Mouse (Mus musculus) midbrain, embryonic 11.5 days (tissue): ENCODE measurements around the gene S100a2. TPM values are rescaled to one million over a fixed set of nuclear protein-coding genes. Genes with fewer than 3 reads are reported as not detected.

Experiments used
- ATAC-seq: fragments of 200-750 bp; cut with Nextera tagmentation; 2 replicates; pipeline ENCODE4 v1.8.0; 2017; ENCODE audit warnings: moderate TSS enrichment, moderate library complexity; ENCODE audit not compliant: low FRiP score
- DNase-seq: peaks from one replicate; pipeline ENCODE4 v3.0.0; 2015; ENCODE audit warnings: low spot score; ENCODE audit errors: missing footprints
- H3K27ac ChIP-seq: fragments of 300-500 bp; sonication (generic); 2 replicates; pipeline ENCODE4 v1.5.1; 2014; ENCODE audit warnings: low read depth, low read length
- H3K27me3 ChIP-seq: fragments of 300-500 bp; sonication (generic); 2 replicates; pipeline ENCODE4 v1.6.1; 2014; ENCODE audit warnings: mild to moderate bottlenecking, low read length, moderate library complexity, mixed read lengths; ENCODE audit not compliant: control insufficient read depth, insufficient read depth
- H3K36me3 ChIP-seq: fragments of 300-500 bp; sonication (generic); 2 replicates; pipeline ENCODE4 v1.6.1; 2014; ENCODE audit warnings: mild to moderate bottlenecking, low read length, moderate library complexity, mixed read lengths; ENCODE audit not compliant: control insufficient read depth, insufficient read depth
- H3K4me1 ChIP-seq: fragments of 300-500 bp; sonication (generic); 2 replicates; pipeline ENCODE4 v1.6.1; 2014; ENCODE audit warnings: low read length; ENCODE audit not compliant: control insufficient read depth, insufficient read depth
- H3K4me2 ChIP-seq: fragments of 300-500 bp; sonication (generic); 2 replicates; pipeline ENCODE4 v1.6.1; 2014; ENCODE audit warnings: mild to moderate bottlenecking, moderate library complexity
- H3K4me3 ChIP-seq: fragments of 300-500 bp; sonication (generic); 2 replicates; pipeline ENCODE4 v1.5.1; 2014; ENCODE audit warnings: low read depth, low read length
- H3K9ac ChIP-seq: fragments of 300-500 bp; sonication (generic); 2 replicates; pipeline ENCODE4 v1.6.1; 2014; ENCODE audit warnings: low read length
- H3K9me3 ChIP-seq: fragments of 300-500 bp; sonication (generic); 2 replicates; pipeline ENCODE4 v1.6.1; 2016; ENCODE audit warnings: low read length; ENCODE audit not compliant: control insufficient read depth
- WGBS: fragments of 180-500 bp; shearing (Covaris S2); extraction: QIAGEN DNeasy Blood & Tissue Kit; methylation state at CpG from one replicate; pipeline ENCODE4 v1.1.7; 2014; 5-methylcytosine and 5-hydroxymethylcytosine counted together
- polyA plus RNA-seq: library from polyadenylated mRNA; unstranded; fragments of >200 nt; fragmentation: Nextera tagmentation; extraction: Ambion mirVana; gene quantifications from 2 replicates; pipeline ENCODE4 v1.2.1, GENCODE M21; 2014

S100a2 gene
- polyA plus RNA-seq, 1 experiment from 2014 or later = not detected

GRCm38 (mm10) chr3:90609102-90609501 lies 19.1 kb downstream of the S100a2 start:
- H3K4me1 ChIP-seq = peaks cover 4% of the 10 kb centered on the region; the same call in 1 of the 2 replicates
- ATAC-seq (no peak), DNase-seq (peak; percentile 8)
- no peak overlapping the region for H3K27ac ChIP-seq
- no peaks in the 10 kb centered on the region for H3K9me3 ChIP-seq
- H3K4me3 ChIP-seq = no peak overlapping the region
- no peaks in the 10 kb centered on the region for H3K36me3 ChIP-seq
- H3K4me2 ChIP-seq = no peak overlapping the region
- H3K27me3 ChIP-seq = 0 out of 2 replicates have a peak, but pooled peaks cover 2% of the 10 kb centered on the region
- no peak overlapping the region for H3K9ac ChIP-seq

GRCm38 (mm10) chr3:90611494-90611893 lies 21.4 kb downstream of the S100a2 start:
- 88% methylated on average over 3 of the region's 3 CpGs for WGBS

GRCm38 (mm10) chr3:90612061-90612460 lies 22.0 kb downstream of the S100a2 start:
- DNase-seq (peak; percentile 69), ATAC-seq (no peak)
- H3K4me1 ChIP-seq = peaks cover 4% of the 10 kb centered on the region; the same call in 1 of the 2 replicates
- WGBS = 53% methylated on average over 4 of the region's 4 CpGs
- H3K27ac ChIP-seq = no peak overlapping the region
- 0 out of 2 replicates have a peak, but pooled peaks cover 2% of the 10 kb centered on the region for H3K27me3 ChIP-seq
- no peak overlapping the region for H3K9ac ChIP-seq
- H3K4me3 ChIP-seq = no peak overlapping the region
- H3K9me3 ChIP-seq = no peaks in the 10 kb centered on the region
- no peaks in the 10 kb centered on the region for H3K36me3 ChIP-seq
- H3K4me2 ChIP-seq = no peak overlapping the region

More at GRCm38 (mm10) chr3:90611494-90611893, 21.4 kb downstream of the S100a2 start:
- Histone ChIP-seq H3K4me3 (no peak overlapping the region), H3K27me3 (0 out of 2 replicates have a peak, but pooled peaks cover 2% of the 10 kb centered on the region), H3K27ac (no peak overlapping the region), H3K9ac (no peak overlapping the region), H3K9me3 (no peaks in the 10 kb centered on the region), H3K4me2 (no peak overlapping the region), H3K4me1 (peaks cover 4% of the 10 kb centered on the region; the same call in 1 of the 2 replicates), H3K36me3 (no peaks in the 10 kb centered on the region)
- DNase-seq (peak; percentile 56), ATAC-seq (no peak)

GRCm38 (mm10) chr3:90612728-90613291 lies 22.8 kb downstream of the S100a2 start, which contains the start of gene S100a6:
Gene S100a6, plus strand, starts transcription at chr3:90612882.
- peak; percentile 84 for ATAC-seq
- peak within 1 kb of the TSS; percentile 56 for H3K9ac ChIP-seq
- under 1% methylated on average over 23 of the region's 23 CpGs for WGBS

GRCm38 (mm10) chr3:90613461-90614147 lies 23.6 kb downstream of the S100a2 start:
- Histone ChIP-seq H3K36me3 (no peaks in the 10 kb centered on the region), H3K4me3 (no peak overlapping the region), H3K9ac (no peak overlapping the region), H3K27ac (no peak overlapping the region), H3K4me1 (peaks cover 4% of the 10 kb centered on the region; the same call in 1 of the 2 replicates), H3K9me3 (no peaks in the 10 kb centered on the region), H3K27me3 (0 out of 2 replicates have a peak, but pooled peaks cover 2% of the 10 kb centered on the region), H3K4me2 (peak overlapping the region; percentile 68)
- ATAC-seq (no peak), DNase-seq (peak; percentile 81)
- WGBS = 72% methylated on average over 7 of the region's 7 CpGs

More at GRCm38 (mm10) chr3:90612728-90613291, 22.8 kb downstream of the S100a2 start, which contains the start of gene S100a6:
- H3K36me3 ChIP-seq = no peaks in the 10 kb centered on the region
- peak within 1 kb of the TSS; percentile 68 for H3K4me2 ChIP-seq
- H3K4me3 ChIP-seq = peak within 1 kb of the TSS; percentile 20
- H3K27me3 ChIP-seq = 0 out of 2 replicates have a peak, but pooled peaks cover 2% of the 10 kb centered on the region
- H3K27ac ChIP-seq = no peak within 1 kb of the TSS
- H3K4me1 ChIP-seq = peaks cover 4% of the 10 kb centered on the region; the same call in 1 of the 2 replicates
- H3K9me3 ChIP-seq = no peaks in the 10 kb centered on the region
- DNase-seq = peak; percentile 92

GRCm38 (mm10) chr3:90614148-90614530 lies 24.1 kb downstream of the S100a2 start:
- whole genome bisulfite sequencing = 88% methylated on average over 6 of the region's 6 CpGs
- Histone ChIP-seq H3K4me2 (no peak overlapping the region), H3K4me3 (no peak overlapping the region), H3K4me1 (peaks cover 4% of the 10 kb centered on the region; the same call in 1 of the 2 replicates), H3K27me3 (0 out of 2 replicates have a peak, but pooled peaks cover 2% of the 10 kb centered on the region), H3K36me3 (no peaks in the 10 kb centered on the region), H3K9ac (no peak overlapping the region), H3K9me3 (no peaks in the 10 kb centered on the region), H3K27ac (no peak overlapping the region)
- ATAC-seq (no peak), DNase-seq (peak; percentile 65)

- H3K4me1 ChIP-seq = peaks cover 4% of the 10 kb centered on the region; the same call in 1 of the 2 replicates
- DNase-seq (peak; percentile 70), ATAC-seq (no peak)
- no peaks in the 10 kb centered on the region for H3K9me3 ChIP-seq
- WGBS = 85% methylated on average over 11 of the region's 11 CpGs
- no peak overlapping the region for H3K4me2 ChIP-seq
- H3K4me3 ChIP-seq = no peak overlapping the region
- H3K27me3 ChIP-seq = 0 out of 2 replicates have a peak, but pooled peaks cover 2% of the 10 kb centered on the region
- H3K9ac ChIP-seq = no peak overlapping the region
- H3K36me3 ChIP-seq = no peaks in the 10 kb centered on the region
- H3K27ac ChIP-seq = no peak overlapping the region
Measured at GRCm38 (mm10) chr3:90614611-90615251, 24.7 kb downstream of the S100a2 start.

GRCm38 (mm10) chr3:90615415-90615814 lies 25.4 kb downstream of the S100a2 start:
- DNase-seq (peak; percentile 86), ATAC-seq (peak; percentile 28; the same call in 1 of the 2 replicates)
- H3K9me3 ChIP-seq = no peaks in the 10 kb centered on the region
- H3K4me1 ChIP-seq = peaks cover 4% of the 10 kb centered on the region; the same call in 1 of the 2 replicates
- no peak overlapping the region for H3K4me2 ChIP-seq
- no peak overlapping the region for H3K9ac ChIP-seq
- H3K27me3 ChIP-seq = 0 out of 2 replicates have a peak, but pooled peaks cover 2% of the 10 kb centered on the region
- 12% methylated on average over 7 of the region's 7 CpGs for WGBS
- H3K36me3 ChIP-seq = no peaks in the 10 kb centered on the region
- H3K27ac ChIP-seq = no peak overlapping the region
- no peak overlapping the region for H3K4me3 ChIP-seq
